Mouse (Mus musculus) MEL (cell line): ENCODE measurements around the gene Rtca. TPM values are rescaled to one million over a fixed set of nuclear protein-coding genes. Genes with fewer than 3 reads are reported as not detected.

Source experiments
- DNase-seq: peaks from one replicate; pipeline ENCODE4 v3.0.0; 2011; ENCODE audit warnings: low read depth, low spot score
- H3K27ac ChIP-seq: 2 replicates; pipeline ENCODE4 v1.5.1; 2012; ENCODE audit warnings: low read depth, mild to moderate bottlenecking, control low read depth, low read length, moderate library complexity; ENCODE audit not compliant: control insufficient read depth
- H3K27me3 ChIP-seq, 2 experiments: fragments of 150-350 bp in 1 of 2; sonication (generic) in 1 of 2; 2 replicates each; pipeline ENCODE4 v1.6.1; 2012; ENCODE audit warnings: low read length in 2 of 2, mild to moderate bottlenecking in 2 of 2, improper control_type of control experiment in 1 of 2, moderate library complexity in 1 of 2; ENCODE audit not compliant: insufficient read depth in 2 of 2, control insufficient read depth in 1 of 2
- H3K36me3 ChIP-seq, 2 experiments: 2 replicates each; pipeline ENCODE4 v1.6.1; 2012 to 2014; ENCODE audit warnings: low read length in 2 of 2, improper control_type of control experiment in 1 of 2, inconsistent platforms in 1 of 2, mild to moderate bottlenecking in 1 of 2; ENCODE audit not compliant: insufficient read depth in 2 of 2, control insufficient read depth in 1 of 2
- H3K4me1 ChIP-seq, 2 experiments: fragments of 150-350 bp in 1 of 2; sonication (generic) in 1 of 2; 2 replicates each; pipeline ENCODE4 v1.6.1; 2012; ENCODE audit warnings: low read length in 2 of 2, improper control_type of control experiment in 1 of 2, mild to moderate bottlenecking in 1 of 2; ENCODE audit not compliant: insufficient read depth in 2 of 2, control insufficient read depth in 1 of 2
- H3K4me3 ChIP-seq, 2 experiments: fragments of 150-350 bp in 1 of 2; sonication (generic) in 1 of 2; 2 replicates each; pipeline ENCODE4 v1.5.1; 2012; ENCODE audit warnings: low read depth in 2 of 2, low read length in 2 of 2, mild to moderate bottlenecking in 2 of 2, moderate library complexity in 2 of 2, control low read depth in 1 of 2, improper control_type of control experiment in 1 of 2; ENCODE audit not compliant: control insufficient read depth in 1 of 2, insufficient read depth in 1 of 2
- H3K79me2 ChIP-seq: 2 replicates; pipeline ENCODE4 v1.6.1; 2012; ENCODE audit warnings: mild to moderate bottlenecking, low read length, moderate library complexity; ENCODE audit not compliant: control insufficient read depth, poor library complexity, insufficient read depth
- H3K9ac ChIP-seq: 2 replicates; pipeline ENCODE4 v1.6.1; 2012; ENCODE audit warnings: low read depth, mild to moderate bottlenecking, control low read depth, low read length, moderate library complexity; ENCODE audit not compliant: control insufficient read depth, poor library complexity, severe bottlenecking
- H3K9me3 ChIP-seq: fragments of 150-350 bp; sonication (generic); replicated peaks from 2 replicates; pipeline ENCODE4 v1.6.1; 2012; ENCODE audit warnings: mild to moderate bottlenecking, low read length, improper control_type of control experiment, moderate library complexity; ENCODE audit not compliant: insufficient read depth
- BHLHE40 ChIP-seq: IDR thresholded peaks from 2 replicates; pipeline ENCODE4 v1.6.1; 2012; ENCODE audit warnings: low read depth, mild to moderate bottlenecking, inconsistent platforms, low read length, improper control_type of control experiment, borderline replicate concordance
- CHD1 ChIP-seq: IDR thresholded peaks from 2 replicates; pipeline ENCODE4 v1.6.1; 2012; ENCODE audit warnings: low read depth, mild to moderate bottlenecking, inconsistent platforms, low read length, improper control_type of control experiment
- CTCF ChIP-seq, 3 experiments: IDR thresholded peaks in 2 of 3; conservative IDR thresholded peaks in 1 of 3; 2 replicates each; pipeline ENCODE4 v1.5.1; 2011 to 2012; ENCODE audit warnings: low read length in 3 of 3, low read depth in 2 of 3, mild to moderate bottlenecking in 2 of 3, improper control_type of control experiment in 1 of 3, inconsistent platforms in 1 of 3, mixed read lengths in 1 of 3, moderate library complexity in 1 of 3; ENCODE audit not compliant: control insufficient read depth in 1 of 3, insufficient read depth in 1 of 3, poor library complexity in 1 of 3, severe bottlenecking in 1 of 3
- ELF1 ChIP-seq: IDR thresholded peaks from 2 replicates; pipeline ENCODE4 v1.6.1; 2014; ENCODE audit warnings: low read depth, mild to moderate bottlenecking, inconsistent platforms, low read length, improper control_type of control experiment, moderate library complexity
- ETS1 ChIP-seq: IDR thresholded peaks from 2 replicates; pipeline ENCODE4 v1.6.1; 2012; ENCODE audit warnings: low read depth, mild to moderate bottlenecking, inconsistent platforms, low read length, improper control_type of control experiment, moderate library complexity
- GABPA ChIP-seq: IDR thresholded peaks from 2 replicates; pipeline ENCODE4 v1.6.1; 2012; ENCODE audit warnings: low read depth, mild to moderate bottlenecking, inconsistent platforms, low read length, improper control_type of control experiment, moderate library complexity
- GATA1 ChIP-seq: IDR thresholded peaks from 2 replicates; pipeline ENCODE4 v1.6.1; 2011; ENCODE audit warnings: low read depth, low read length, improper control_type of control experiment
- HCFC1 ChIP-seq: IDR thresholded peaks from 2 replicates; pipeline ENCODE4 v1.6.1; 2012; ENCODE audit warnings: low read depth, mild to moderate bottlenecking, inconsistent platforms, low read length, improper control_type of control experiment, moderate library complexity
- KAT2A ChIP-seq: conservative IDR thresholded peaks from 2 replicates; pipeline ENCODE4 v1.6.1; 2012; ENCODE audit warnings: low read depth, low read length, improper control_type of control experiment, inconsistent platforms
- MAFK ChIP-seq: IDR thresholded peaks from 2 replicates; pipeline ENCODE4 v1.6.1; 2011; ENCODE audit warnings: low read depth, mild to moderate bottlenecking, low read length, improper control_type of control experiment, borderline replicate concordance
- MAX ChIP-seq: IDR thresholded peaks from 2 replicates; pipeline ENCODE4 v1.6.1; 2011; ENCODE audit warnings: low read length, improper control_type of control experiment
- MAZ ChIP-seq: IDR thresholded peaks from 2 replicates; pipeline ENCODE4 v1.6.1; 2012; ENCODE audit warnings: low read depth, mild to moderate bottlenecking, inconsistent platforms, low read length, improper control_type of control experiment
- MEF2A ChIP-seq: IDR thresholded peaks from 2 replicates; pipeline ENCODE4 v1.6.1; 2014; ENCODE audit warnings: low read depth, mild to moderate bottlenecking, inconsistent platforms, low read length, improper control_type of control experiment; ENCODE audit not compliant: poor library complexity, insufficient replicate concordance, severe bottlenecking; ENCODE audit errors: extremely low read depth
- MXI1 ChIP-seq: IDR thresholded peaks from 2 replicates; pipeline ENCODE4 v1.6.1; 2011; ENCODE audit warnings: mild to moderate bottlenecking, low read depth, low read length, improper control_type of control experiment
- MYB ChIP-seq: IDR thresholded peaks from 2 replicates; pipeline ENCODE4 v1.6.1; 2011; ENCODE audit warnings: mild to moderate bottlenecking, low read depth, low read length, improper control_type of control experiment
- MYC ChIP-seq: IDR thresholded peaks from 2 replicates; pipeline ENCODE4 v1.6.1; 2011; ENCODE audit warnings: low read depth, mild to moderate bottlenecking, low read length, improper control_type of control experiment, moderate library complexity
- NELFE ChIP-seq: IDR thresholded peaks from 2 replicates; pipeline ENCODE4 v1.6.1; 2011; ENCODE audit warnings: low read depth, low read length, improper control_type of control experiment
- POLR2A ChIP-seq, 2 experiments: IDR thresholded peaks; 2 replicates each; pipeline ENCODE4 v1.6.1; 2011 to 2012; ENCODE audit warnings: low read length in 2 of 2, mild to moderate bottlenecking in 2 of 2, control low read depth in 1 of 2, improper control_type of control experiment in 1 of 2, low read depth in 1 of 2, moderate library complexity in 1 of 2; ENCODE audit not compliant: control insufficient read depth in 1 of 2, insufficient read depth in 1 of 2, poor library complexity in 1 of 2
- RCOR1 ChIP-seq: IDR thresholded peaks from 2 replicates; pipeline ENCODE4 v1.6.1; 2012; ENCODE audit warnings: low read depth, mild to moderate bottlenecking, inconsistent platforms, low read length, improper control_type of control experiment
- SMC3 ChIP-seq: IDR thresholded peaks from 2 replicates; pipeline ENCODE4 v1.6.1; 2011; ENCODE audit warnings: low read depth, low read length, improper control_type of control experiment
- TCF12 ChIP-seq: IDR thresholded peaks from 2 replicates; pipeline ENCODE4 v1.6.1; 2014; ENCODE audit warnings: low read depth, mild to moderate bottlenecking, inconsistent platforms, low read length, improper control_type of control experiment, moderate library complexity
- UBTF ChIP-seq: IDR thresholded peaks from 2 replicates; pipeline ENCODE4 v1.6.1; 2012; ENCODE audit warnings: low read depth, mild to moderate bottlenecking, inconsistent platforms, low read length, improper control_type of control experiment, moderate library complexity, borderline replicate concordance; ENCODE audit not compliant: insufficient read depth
- ZC3H11A ChIP-seq: IDR thresholded peaks from 2 replicates; pipeline ENCODE4 v1.6.1; 2012; ENCODE audit warnings: low read depth, mild to moderate bottlenecking, inconsistent platforms, low read length, improper control_type of control experiment
- ZMIZ1 ChIP-seq: IDR thresholded peaks from 2 replicates; pipeline ENCODE4 v1.6.1; 2012; ENCODE audit warnings: low read depth, mild to moderate bottlenecking, inconsistent platforms, low read length, improper control_type of control experiment, moderate library complexity
- polyA plus RNA-seq, 2 experiments: library from polyadenylated mRNA; stranded (reverse) in 1 of 2; unstranded in 1 of 2; fragments of >175 nt in 1 of 2; fragments of >200 nt in 1 of 2; gene quantifications; 2 replicates each; pipeline versions ENCODE4 v1.2.1 to v1.2.4; 2012; ENCODE audit warnings: low replicate concordance in 2 of 2, low read depth in 1 of 2; ENCODE audit not compliant: insufficient read length in 2 of 2, insufficient read depth in 1 of 2, missing spikeins in 1 of 2
- total RNA-seq: library from RNA; depleted of rRNA; stranded (reverse); fragments of 300-350 nt; gene quantifications from 2 replicates; pipeline ENCODE4 v1.2.3, GENCODE M21; 2012

Gene Rtca
- total and polyA plus RNA-seq, 3 experiments: 68.3 to 307 (median 68.6) TPM

- no peaks in the 10 kb centered on the region for H3K9me3 ChIP-seq
- no peak overlapping the region for H3K27ac ChIP-seq
- no peaks in the 10 kb centered on the region for H3K36me3 ChIP-seq
- H3K4me3 ChIP-seq: no peak overlapping the region
- no peak overlapping the region for H3K9ac ChIP-seq
- DNase-seq: no peak
- H3K79me2 ChIP-seq: no peaks in the 10 kb centered on the region
- H3K4me1 ChIP-seq: no peaks in the 10 kb centered on the region; a peak in 1 of 4 replicates
- TF ChIP-seq MYC: no peak
- no peak for TF ChIP-seq NELFE
- TF ChIP-seq BHLHE40: no peak
- no peak for TF ChIP-seq GABPA
- TF ChIP-seq UBTF: no peak
- peaks cover 0 to 1% of the 10 kb centered on the region in 2 experiments; a peak in 2 of 4 replicates for H3K27me3 ChIP-seq
These were observed 31.2 kb downstream of the Rtca start for GRCm38 (mm10) chr3:116476686-116477298.

- Histone ChIP-seq H3K27ac (no peak overlapping the region), H3K4me3 (no peak overlapping the region), H3K27me3 (peaks cover 0 to 1% of the 10 kb centered on the region in 2 experiments; a peak in 2 of 4 replicates), H3K4me1 (no peaks in the 10 kb centered on the region), H3K36me3 (no peaks in the 10 kb centered on the region), H3K9me3 (no peaks in the 10 kb centered on the region), H3K9ac (no peak overlapping the region), H3K79me2 (no peaks in the 10 kb centered on the region)
- no peak for DNase-seq
- TF ChIP-seq KAT2A (no peak), CTCF (IDR thresholded peaks at IDR 0.05 in 2 of 3, conservative IDR thresholded peaks at IDR 0.05 in 1 of 3; ENCODE audit: control insufficient read depth in 1 of 3, insufficient read depth in 1 of 3, low read depth in 2 of 3, low read length in 3 of 3, poor library complexity in 1 of 3, severe bottlenecking in 1 of 3) (no peak), ETS1 (no peak), RCOR1 (no peak), TCF12 (no peak), HCFC1 (no peak), CHD1 (no peak), ELF1 (no peak), GABPA (no peak), MAX (no peak), ZMIZ1 (no peak), ZC3H11A (no peak), SMC3 (no peak), MAFK (no peak), POLR2A (IDR thresholded peaks at IDR 0.05; ENCODE audit: control insufficient read depth in 1 of 2, insufficient read depth in 1 of 2, low read depth in 1 of 2, low read length in 2 of 2, poor library complexity in 1 of 2) (no peak), GATA1 (no peak), MAZ (no peak), MYB (no peak), MXI1 (no peak), MEF2A (no peak)
These were observed 33.4 kb downstream of the Rtca start for GRCm38 (mm10) chr3:116474602-116475001.
